Mouse (Mus musculus) regulatory T cell (primary cell): Measurements from ENCODE around the gene Olfr339.
"Not testable (repeated sequence)": the region's sequence is repeated elsewhere in the genome, so short reads cannot be mapped to it uniquely, and the experiment has no call there.

Source experiments
- in situ Hi-C: fragments of 300-600 bp; cut with MboI, MseI; formaldehyde crosslinking; loops from one replicate; pipeline ENCODE4 v1.15.1; 2025; ENCODE audit warnings: high pct_unique_total_duplicates

Gene Olfr339

DNA sequence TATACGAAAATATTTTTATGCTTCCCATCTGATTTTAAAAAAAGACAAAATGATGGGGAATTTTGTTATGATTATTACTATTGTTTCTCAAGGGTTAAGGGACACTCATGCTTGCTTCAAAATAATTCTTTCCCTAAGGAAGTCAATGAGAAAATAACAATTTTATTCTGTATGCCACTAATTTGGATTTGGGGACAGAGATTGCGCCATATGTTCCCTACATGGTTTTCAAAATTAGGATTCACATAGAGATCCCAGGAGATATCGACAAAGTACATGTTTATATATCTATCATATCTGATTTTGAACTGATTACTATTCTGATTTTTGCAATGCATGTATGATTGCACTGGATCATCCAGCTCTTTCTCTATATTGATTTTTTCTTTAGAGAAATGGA is at the start of gene Olfr339:
Gene Olfr339, plus strand, starts transcription at position 301 of the 400 bp plus-strand sequence.
- in situ Hi-C loops: no loop called here

DNA sequence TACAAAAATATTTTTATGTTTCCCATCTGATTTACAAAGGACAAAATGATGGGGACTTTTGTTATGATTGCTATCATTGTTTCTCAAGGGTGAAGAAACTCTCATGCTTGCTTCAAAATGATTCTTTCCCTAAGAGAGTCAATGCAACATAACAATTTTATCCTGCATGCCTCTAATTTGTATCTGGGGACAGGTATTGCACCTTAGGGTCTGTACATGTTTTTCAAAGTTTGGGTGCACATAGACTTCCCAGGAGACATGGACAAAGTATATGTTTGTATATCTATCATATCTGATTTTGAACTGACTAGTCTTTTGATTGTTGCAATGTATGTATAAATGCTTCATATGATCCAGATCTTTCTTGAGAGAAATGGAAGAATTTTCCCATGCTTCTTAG is 45.5 kb upstream of the Olfr339 start, which contains the start of gene Olfr338:
Gene Olfr338, plus strand, starts transcription at position 301 of the 400 bp plus-strand sequence.
- in situ Hi-C loops: no loop called here

DNA sequence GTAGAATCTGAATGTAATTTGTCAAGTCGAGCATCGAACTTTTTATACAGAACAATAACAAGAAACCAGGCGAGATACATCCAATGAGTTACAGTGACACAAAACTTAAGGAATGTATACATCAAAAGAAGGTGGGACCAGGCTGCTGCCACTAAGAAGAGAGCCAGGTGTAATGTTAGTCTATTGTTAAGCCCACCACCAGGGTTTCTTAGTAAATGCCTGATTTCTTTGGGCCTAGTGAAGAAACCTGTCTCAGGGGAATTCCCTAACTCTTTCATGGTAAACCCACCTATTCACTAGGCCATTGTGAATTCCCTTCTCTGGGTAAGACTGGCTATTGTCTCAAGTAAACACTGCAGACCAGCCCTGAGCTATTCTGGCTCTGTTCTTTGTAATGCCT is 3.6 kb upstream of the Olfr339 start:
- in situ Hi-C loops: not testable (repeated sequence)

DNA sequence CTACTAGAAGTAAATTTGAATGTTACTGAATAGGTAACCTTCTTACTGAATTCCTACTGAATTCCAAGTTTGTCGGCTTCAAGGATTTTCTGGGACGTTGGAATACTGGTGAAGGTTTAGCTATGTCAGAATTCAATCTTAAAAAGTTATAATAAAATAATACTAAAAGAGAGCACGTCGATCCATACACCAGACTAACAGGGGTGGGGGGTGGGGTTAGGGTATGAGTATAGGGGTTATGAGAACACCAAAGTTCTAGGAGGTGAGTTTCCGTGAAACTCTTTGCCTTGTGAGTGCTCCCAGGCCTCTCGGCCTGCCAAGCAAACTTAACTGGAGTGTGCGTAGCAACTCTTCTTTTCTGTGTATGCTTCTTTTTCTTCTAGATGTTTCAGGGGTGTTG is 3.2 kb upstream of the Olfr339 start:
- in situ Hi-C loops: not testable (repeated sequence)

DNA sequence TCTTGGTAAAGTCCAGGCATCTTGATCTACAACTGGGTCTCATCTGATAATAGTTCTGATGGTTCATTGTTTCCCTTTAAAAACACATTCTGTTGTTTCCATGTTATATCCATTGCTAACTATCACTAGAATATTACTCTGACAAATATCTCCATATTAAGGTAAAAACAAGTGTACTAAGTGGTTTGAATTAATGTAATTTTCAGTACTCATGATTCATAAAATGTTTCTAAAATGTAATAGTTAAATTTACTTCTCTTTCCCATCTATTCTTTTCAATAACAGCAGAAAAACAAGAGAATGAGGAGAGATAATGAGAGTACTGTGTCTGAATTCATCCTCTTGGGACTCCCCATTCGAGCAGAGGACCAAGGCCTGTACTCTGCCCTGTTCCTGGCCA is 33.5 kb downstream of the Olfr339 start, which contains the start of gene Olfr340:
Gene Olfr340, plus strand, starts transcription at position 301 of the 400 bp plus-strand sequence.
- in situ Hi-C loops: no loop called here

DNA sequence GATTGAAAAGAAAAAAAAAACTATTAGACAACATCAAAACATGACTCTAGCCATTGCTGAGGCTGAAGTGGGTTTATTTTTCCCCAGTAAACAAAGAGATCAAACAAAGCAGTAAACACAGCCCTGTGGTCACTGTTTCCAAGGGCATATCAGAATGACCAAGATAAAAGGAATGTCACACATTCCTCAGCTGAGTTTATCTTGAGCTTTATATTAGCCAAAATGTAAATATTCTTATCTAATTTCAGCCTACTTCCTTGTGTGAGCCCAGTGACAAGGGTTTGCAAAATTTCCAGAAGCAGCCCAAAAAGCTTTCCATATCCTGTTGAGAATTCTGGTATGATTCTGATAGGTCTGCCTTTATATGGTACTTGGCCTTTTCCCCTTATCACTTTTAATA is 54.9 kb downstream of the Olfr339 start:
- in situ Hi-C loops: no loop called here
